Mouse (Mus musculus) heart, postnatal 14 days (tissue): ENCODE data around the gene Sgsh. TPM values are rescaled to one million over a fixed set of nuclear protein-coding genes. Genes with fewer than 3 reads are reported as not detected.

Source experiments
- DNase-seq, 2 experiments: peaks; one replicate each; pipeline ENCODE4 v3.0.0; 2021 to 2022
- intact Hi-C: fragments of 180-260 bp; cut with DNase I; formaldehyde crosslinking; loops from one replicate; pipeline ENCODE4 v1.15.1; 2025
- total RNA-seq, 2 experiments: library from RNA; stranded (reverse); gene quantifications; 2 replicates each; pipeline ENCODE4 v1.2.3; 2021

The Sgsh gene
- total RNA-seq, 2 experiments from 2014 or later = 4.6 to 6.2 TPM

- intact Hi-C loops = no loop called here
- DNase-seq = no peak
These were observed 26.4 kb upstream of the Sgsh start for GRCm38 (mm10) chr11:119381631-119382337.

- DNase-seq = no peak
- intact Hi-C loops = no loop called here
These were observed 23.2 kb upstream of the Sgsh start for GRCm38 (mm10) chr11:119378551-119378950.

- intact Hi-C loops = no loop called here
These were observed 22.0 kb upstream of the Sgsh start for GRCm38 (mm10) chr11:119377326-119377725.

GRCm38 (mm10) chr11:119375425-119375824, 20.1 kb upstream of the Sgsh start:
- DNase-seq = no peak
- intact Hi-C loops = no loop called here

More at GRCm38 (mm10) chr11:119377326-119377725, 22.0 kb upstream of the Sgsh start:
- no peak for DNase-seq

- intact Hi-C loops = loop anchor here (1.0 to 5.0 kb wide), 4 partner anchors 24 to 59 kb away; no protein-coding TSS in a partner anchor
- peak; percentile 72 to 79 for DNase-seq
These were observed 8.3 kb upstream of the Sgsh start for GRCm38 (mm10) chr11:119363534-119364145.

GRCm38 (mm10) chr11:119362769-119363533, 7.6 kb upstream of the Sgsh start:
- intact Hi-C loops = loop anchor here (1.0 to 5.0 kb wide), 4 partner anchors 24 to 58 kb away; no protein-coding TSS in a partner anchor
- no peak for DNase-seq

GRCm38 (mm10) chr11:119359089-119359488, 3.8 kb upstream of the Sgsh start:
- intact Hi-C loops = no loop called here
- no peak for DNase-seq

- DNase-seq = peak; percentile 54 to 56
- intact Hi-C loops = no loop called here
These were observed 416 bp downstream of the Sgsh start for GRCm38 (mm10) chr11:119354798-119355442.

- DNase-seq = no peak
- intact Hi-C loops = no loop called here
These were observed 1.4 kb downstream of the Sgsh start for GRCm38 (mm10) chr11:119353946-119354345.

GRCm38 (mm10) chr11:119352113-119352512, 3.2 kb downstream of the Sgsh start:
- DNase-seq = no peak
- intact Hi-C loops = no loop called here

- intact Hi-C loops = no loop called here
- no peak for DNase-seq
These were observed 8.2 kb downstream of the Sgsh start for GRCm38 (mm10) chr11:119347125-119347524.

- intact Hi-C loops = loop anchor here (5.0 kb wide), 1 partner anchor 147 kb away; the partner anchor contains the start of gene Endov
- no peak for DNase-seq
These were observed 10.5 kb downstream of the Sgsh start for GRCm38 (mm10) chr11:119344865-119345264.

- DNase-seq = peak; percentile 25
- intact Hi-C loops = loop anchor here (5.0 kb wide), 1 partner anchor 148 kb away; the partner anchor contains the start of gene Endov
These were observed 11.2 kb downstream of the Sgsh start for GRCm38 (mm10) chr11:119344178-119344577.

- intact Hi-C loops = loop anchor here (1.0 to 5.0 kb wide), 3 partner anchors 24 to 153 kb away; partner anchors contain the start of gene Endov
- peak; percentile 71 to 78 for DNase-seq
These were observed 15.7 kb downstream of the Sgsh start for GRCm38 (mm10) chr11:119339637-119340036.

- intact Hi-C loops = loop anchor here (1.0 to 2.0 kb wide), 2 partner anchors 24 to 98 kb away; no protein-coding TSS in a partner anchor
- no peak for DNase-seq
These were observed 16.2 kb downstream of the Sgsh start for GRCm38 (mm10) chr11:119339179-119339578.

GRCm38 (mm10) chr11:119338271-119339059, 16.9 kb downstream of the Sgsh start:
- no peak for DNase-seq
- intact Hi-C loops = loop anchor here (1.0 to 2.0 kb wide), 2 partner anchors 25 to 98 kb away; no protein-coding TSS in a partner anchor

GRCm38 (mm10) chr11:119331970-119332369, 23.4 kb downstream of the Sgsh start:
- intact Hi-C loops = no loop called here
- DNase-seq = no peak

GRCm38 (mm10) chr11:119330592-119330991, 24.7 kb downstream of the Sgsh start:
- DNase-seq = no peak

GRCm38 (mm10) chr11:119325068-119325467, 30.3 kb downstream of the Sgsh start:
- intact Hi-C loops = no loop called here
- DNase-seq = no peak

More at GRCm38 (mm10) chr11:119330592-119330991, 24.7 kb downstream of the Sgsh start:
- intact Hi-C loops = no loop called here
